Mouse (Mus musculus) E14TG2a.4 (cell line): Measurements from ENCODE around the gene Hpd.

ENCODE experiments used
- CTCF ChIP-seq: conservative IDR thresholded peaks from 2 replicates; pipeline ENCODE4 v1.5.1; 2014; ENCODE audit warnings: low read length
- NANOG ChIP-seq: IDR thresholded peaks from 2 replicates; pipeline ENCODE4 v1.6.1; 2014; ENCODE audit warnings: borderline replicate concordance, low read length, mixed read lengths
- POU5F1 ChIP-seq: IDR thresholded peaks from 2 replicates; pipeline ENCODE4 v1.6.1; 2014; ENCODE audit warnings: low read length, borderline replicate concordance

DNA sequence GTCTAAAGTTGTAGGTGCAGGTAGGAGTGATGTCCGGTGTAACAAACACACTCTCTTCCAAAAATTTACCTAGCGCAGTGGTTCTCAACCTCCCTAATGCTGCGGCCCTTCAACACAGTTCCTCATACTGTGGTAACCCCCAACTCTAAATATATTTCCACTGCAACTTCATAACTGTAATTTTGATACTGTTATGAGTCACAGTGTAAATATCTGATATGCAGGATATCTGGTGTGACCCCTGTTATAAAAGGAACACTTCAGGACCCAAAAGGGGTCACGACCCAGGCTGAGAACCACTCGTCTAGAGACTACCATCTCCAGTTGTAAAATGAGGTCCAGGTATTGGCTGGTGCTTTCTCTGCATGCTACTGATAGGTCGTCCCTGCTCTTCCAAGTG, 57.4 kb downstream of the Hpd start:
- TF ChIP-seq CTCF (no peak), POU5F1 (no peak), NANOG (no peak)
